Mouse (Mus musculus): Measurements from ENCODE around the gene Islr2.

GRCm38 (mm10) chr9:58159855-58160254 is 44.3 kb downstream of the Islr2 start:
- TF ChIP-seq CTCF (conservative IDR thresholded peaks at IDR 0.05; ENCODE audit: insufficient read depth, insufficient read length, low read depth, low read length) (no peak), POLR2A (IDR thresholded peaks at IDR 0.05; ENCODE audit: low read depth, low read length) (no peak)
